Mouse (Mus musculus): ENCODE data around the gene 4930447C04Rik.

Gene 4930447C04Rik

DNA sequence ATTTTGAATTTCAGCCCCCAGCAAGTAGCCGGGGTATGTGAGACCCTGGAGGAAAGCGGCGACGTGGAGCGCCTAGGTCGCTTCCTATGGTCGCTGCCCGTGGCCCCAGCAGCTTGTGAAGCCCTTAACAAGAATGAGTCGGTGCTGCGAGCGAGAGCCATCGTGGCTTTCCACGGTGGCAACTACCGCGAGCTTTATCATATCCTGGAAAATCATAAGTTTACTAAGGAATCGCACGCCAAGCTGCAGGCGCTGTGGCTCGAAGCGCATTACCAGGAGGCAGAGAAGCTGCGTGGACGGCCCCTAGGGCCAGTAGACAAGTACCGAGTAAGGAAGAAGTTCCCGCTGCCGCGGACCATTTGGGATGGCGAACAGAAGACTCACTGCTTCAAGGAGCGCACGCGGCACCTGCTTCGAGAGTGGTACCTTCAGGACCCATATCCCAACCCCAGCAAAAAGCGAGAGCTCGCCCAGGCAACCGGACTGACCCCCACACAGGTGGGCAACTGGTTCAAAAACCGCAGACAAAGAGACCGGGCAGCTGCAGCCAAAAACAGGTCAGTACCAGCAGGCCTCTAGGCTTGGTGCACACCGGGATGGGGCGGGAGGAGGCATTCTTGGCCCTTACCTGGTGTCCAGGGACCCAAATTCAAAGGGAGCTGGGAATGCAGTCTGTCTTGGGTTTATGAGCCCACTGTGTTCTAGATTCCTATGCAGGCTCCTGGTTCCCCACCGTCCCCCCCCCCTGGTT, at the start of gene 4930447C04Rik:
Gene 4930447C04Rik (minus strand): TSS at position 704 of the 751 bp plus-strand sequence.
- DNase-seq (ENCODE audit: low spot score) = no peak

DNA sequence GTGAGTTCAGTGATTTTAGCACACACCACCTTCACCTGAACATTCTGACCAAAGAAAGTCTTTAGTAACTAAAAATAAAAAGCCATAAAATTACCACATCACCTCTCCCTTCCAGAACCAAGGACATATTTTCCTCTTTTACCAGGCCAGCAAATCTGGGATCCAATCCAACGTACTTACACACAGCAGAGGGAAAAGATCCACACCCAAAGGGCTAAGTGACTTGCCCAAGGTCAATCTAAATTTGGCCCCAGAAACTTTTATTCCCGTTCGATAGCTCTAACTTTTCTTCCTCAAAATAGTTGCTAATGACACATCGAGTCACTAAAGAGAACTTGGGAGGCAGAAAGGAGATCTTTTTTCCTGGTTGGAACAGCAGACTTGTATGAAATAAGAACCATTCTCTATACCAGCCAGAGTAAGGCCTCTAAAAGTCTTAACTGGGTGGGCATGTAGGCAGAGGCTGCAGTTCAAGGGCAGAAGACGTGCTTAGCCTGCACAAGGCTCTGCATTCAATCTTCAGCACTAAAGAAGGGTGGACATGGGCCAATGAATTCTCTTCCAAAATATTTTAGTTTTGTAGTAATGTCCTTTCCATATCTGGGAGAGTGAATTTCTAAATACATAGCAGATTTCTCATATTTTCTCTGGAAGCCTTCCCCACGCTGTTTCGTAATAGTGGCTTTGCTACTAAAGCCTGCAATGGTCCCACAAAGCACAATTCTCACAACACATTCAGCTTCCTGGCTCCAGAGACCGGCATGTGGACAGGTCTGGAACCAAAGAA, 42.7 kb upstream of the 4930447C04Rik start:
- no peak for DNase-seq (ENCODE audit: low spot score)

GRCm38 (mm10) chr12:72982616-72983015, 42.0 kb upstream of the 4930447C04Rik start:
- DNase-seq (ENCODE audit: low spot score) = no peak

DNA sequence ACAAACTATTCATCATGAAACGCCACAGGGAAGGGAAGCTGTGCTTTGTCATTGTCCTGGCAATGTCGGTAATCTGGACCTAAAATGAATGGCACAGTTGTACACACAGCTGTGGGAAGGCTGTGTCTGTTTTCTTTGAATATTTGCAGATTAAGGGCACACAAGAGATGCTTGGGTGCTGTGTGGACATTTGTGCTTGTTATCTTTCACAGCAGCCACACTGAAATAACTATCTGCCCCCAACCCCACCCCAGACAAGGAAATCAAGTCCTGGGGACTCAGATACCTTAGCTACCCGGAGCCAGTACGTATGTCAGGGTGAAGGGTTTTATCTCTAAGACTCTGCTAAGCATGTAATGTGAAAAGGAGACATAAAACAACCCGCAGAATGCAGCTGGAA, 38.7 kb upstream of the 4930447C04Rik start:
- DNase-seq (ENCODE audit: low spot score) = no peak

GRCm38 (mm10) chr12:72977851-72978250, 37.3 kb upstream of the 4930447C04Rik start:
- DNase-seq (ENCODE audit: low spot score) = no peak

DNA sequence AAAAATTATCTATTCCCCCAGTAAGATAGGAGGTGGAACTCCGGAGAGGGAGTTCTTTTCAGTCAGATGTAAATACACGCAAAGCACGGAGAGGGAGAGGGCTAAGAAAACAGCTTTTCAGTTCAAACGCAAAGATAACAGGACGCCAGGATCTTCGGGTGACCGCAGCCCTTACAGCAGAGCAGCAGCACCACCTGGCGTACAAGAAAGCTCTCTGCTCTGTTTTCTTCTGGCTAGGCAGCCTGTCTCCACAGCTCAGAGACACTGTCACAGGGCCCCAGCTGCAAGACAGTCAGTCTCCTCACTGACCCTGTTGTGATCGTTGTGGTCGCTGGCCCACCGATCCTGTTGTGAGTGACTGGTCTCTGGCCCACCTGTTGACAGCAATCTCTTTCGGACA, 36.1 kb upstream of the 4930447C04Rik start:
- DNase-seq (ENCODE audit: low spot score) = peak; percentile 11

- no peak for DNase-seq (ENCODE audit: low spot score)
These were observed 35.6 kb upstream of the 4930447C04Rik start for GRCm38 (mm10) chr12:72976172-72976571.

DNA sequence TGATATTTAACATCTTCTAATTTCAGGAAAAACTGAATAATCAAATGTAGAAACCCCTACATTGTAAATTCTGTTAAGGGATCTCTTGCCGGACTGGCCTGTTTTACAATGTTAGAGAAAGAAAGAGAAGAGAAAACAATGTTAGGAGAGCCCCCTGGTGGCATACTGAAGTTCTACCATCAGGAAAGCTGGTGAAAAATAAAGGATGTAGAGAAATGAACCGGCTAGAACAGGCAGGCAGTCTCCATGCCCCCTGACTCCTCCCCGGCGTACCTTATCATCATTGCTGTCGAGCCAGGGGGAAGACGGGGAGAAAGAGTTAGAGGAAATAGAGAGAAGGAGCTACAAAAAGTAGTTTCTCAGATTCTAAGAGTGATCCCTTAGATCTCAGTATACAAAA, 32.6 kb upstream of the 4930447C04Rik start:
- DNase-seq (ENCODE audit: low spot score) = peak; percentile 35

DNA sequence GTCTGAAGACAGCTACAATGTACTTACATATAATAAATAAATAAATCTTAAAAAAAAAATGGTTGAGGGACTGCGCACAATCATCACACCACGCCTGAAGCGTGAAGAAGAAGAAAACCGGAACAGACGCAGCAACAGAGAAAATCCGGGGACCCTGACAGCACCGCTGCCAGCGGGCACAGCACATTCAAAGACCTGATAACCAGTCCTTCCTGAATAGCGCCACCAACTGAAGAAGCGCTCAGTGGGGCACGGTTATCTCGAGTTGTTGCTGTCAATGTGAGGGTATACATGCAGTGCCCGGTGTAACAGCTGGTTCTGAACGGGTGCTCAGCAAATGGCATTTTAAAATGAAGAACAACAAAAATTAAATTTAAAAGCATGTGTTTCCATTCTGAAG, 30.0 kb upstream of the 4930447C04Rik start:
- DNase-seq (ENCODE audit: low spot score) = no peak

- DNase-seq (ENCODE audit: low spot score) = no peak
These were observed 27.0 kb upstream of the 4930447C04Rik start for GRCm38 (mm10) chr12:72967541-72967940.

- no peak for DNase-seq (ENCODE audit: low spot score)
These were observed 22.2 kb upstream of the 4930447C04Rik start for GRCm38 (mm10) chr12:72962761-72963160.

GRCm38 (mm10) chr12:72958446-72958845, 17.9 kb upstream of the 4930447C04Rik start:
- DNase-seq (ENCODE audit: low spot score) = no peak

DNA sequence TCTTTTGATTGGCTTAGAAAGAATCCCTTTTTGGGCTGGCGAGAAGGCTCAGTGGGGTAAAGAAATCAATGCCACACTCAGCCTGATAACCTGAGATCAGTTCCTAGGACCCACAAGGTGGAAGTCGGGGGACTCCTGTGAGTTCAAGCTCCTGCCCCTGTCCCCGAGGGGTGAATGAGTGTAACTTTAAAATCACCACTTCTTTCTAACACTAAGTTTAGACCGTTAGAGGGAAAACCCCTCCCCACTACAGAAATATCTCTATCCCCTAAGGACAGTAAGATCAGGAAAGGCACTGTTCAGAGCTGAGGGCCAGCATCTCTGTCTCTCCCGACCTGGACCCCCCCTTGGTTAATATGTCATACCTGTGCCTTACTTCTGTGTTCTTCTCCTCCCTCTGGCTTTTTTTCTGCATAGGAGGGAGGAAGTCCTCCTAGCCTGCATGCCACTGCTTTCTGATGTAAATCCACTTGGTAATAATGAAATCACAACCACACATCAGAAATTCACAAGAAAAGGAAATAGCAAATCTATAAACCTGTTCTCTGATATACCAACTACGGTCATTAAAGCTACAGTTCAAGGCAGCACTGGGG, 17.4 kb upstream of the 4930447C04Rik start:
- DNase-seq (ENCODE audit: low spot score) = no peak

- DNase-seq (ENCODE audit: low spot score) = no peak
These were observed 14.3 kb upstream of the 4930447C04Rik start for GRCm38 (mm10) chr12:72954906-72955305.

DNA sequence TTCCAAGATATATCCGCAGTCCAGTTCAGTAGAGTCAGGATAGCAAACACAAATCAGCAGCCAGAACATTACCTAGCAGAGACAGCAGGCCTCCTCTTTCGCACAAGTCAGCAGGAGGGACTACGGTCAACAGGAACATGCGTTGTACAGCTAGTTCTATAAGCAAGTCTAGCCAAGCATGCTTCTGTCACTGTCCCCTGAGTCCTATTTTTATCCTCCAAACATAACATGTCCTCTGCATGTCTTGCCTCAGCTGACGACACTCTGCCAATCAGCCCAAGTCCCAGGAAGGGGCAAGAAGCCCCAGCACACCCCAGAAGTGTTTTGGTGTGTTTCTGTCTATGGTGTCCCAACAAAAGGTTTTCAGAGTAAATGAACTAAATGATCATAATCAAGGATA, 13.3 kb upstream of the 4930447C04Rik start:
- DNase-seq (ENCODE audit: low spot score) = no peak

DNA sequence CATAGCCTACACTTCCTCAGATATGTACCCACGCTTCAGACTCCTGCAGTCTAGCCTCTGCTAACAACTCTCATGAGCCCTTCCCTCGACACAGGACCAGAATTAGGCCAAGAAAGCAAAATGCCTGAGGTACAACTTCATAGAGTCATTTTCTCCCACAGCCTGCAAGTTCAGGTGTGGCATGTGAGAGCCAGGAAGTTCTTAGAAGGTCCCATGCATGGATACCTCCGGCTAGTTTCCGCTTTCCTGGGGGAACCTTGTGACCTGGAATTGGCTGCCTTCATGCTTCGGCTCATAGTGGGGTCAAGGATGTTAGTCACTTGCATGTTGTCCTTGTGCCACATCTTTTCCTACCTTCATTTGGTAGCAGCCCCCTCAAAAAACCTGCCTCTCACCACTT, 12.5 kb upstream of the 4930447C04Rik start:
- no peak for DNase-seq (ENCODE audit: low spot score)

- no peak for DNase-seq (ENCODE audit: low spot score)
These were observed 6.8 kb upstream of the 4930447C04Rik start for GRCm38 (mm10) chr12:72947335-72947734.

- DNase-seq (ENCODE audit: low spot score) = no peak
These were observed 6.2 kb upstream of the 4930447C04Rik start for GRCm38 (mm10) chr12:72946805-72947204.

DNA sequence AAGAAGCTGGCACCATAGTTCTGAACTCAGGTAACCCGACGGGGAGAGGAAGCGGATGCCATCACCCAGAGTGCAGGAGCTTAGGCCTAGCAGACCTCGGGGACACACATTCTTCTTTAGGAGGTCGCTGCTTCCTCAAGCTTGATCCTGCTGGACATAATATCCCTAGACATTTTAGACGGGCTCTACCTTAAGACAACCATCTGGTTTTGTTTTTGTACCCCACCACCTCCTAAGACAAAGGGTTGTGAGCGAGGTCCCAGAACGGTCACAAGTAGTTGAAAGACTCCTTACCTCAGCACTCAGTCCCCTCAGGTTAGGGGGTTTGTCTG, 5.5 kb upstream of the 4930447C04Rik start:
- no peak for DNase-seq (ENCODE audit: low spot score)

GRCm38 (mm10) chr12:72945301-72946063, 4.9 kb upstream of the 4930447C04Rik start:
- DNase-seq (ENCODE audit: low spot score) = no peak

DNA sequence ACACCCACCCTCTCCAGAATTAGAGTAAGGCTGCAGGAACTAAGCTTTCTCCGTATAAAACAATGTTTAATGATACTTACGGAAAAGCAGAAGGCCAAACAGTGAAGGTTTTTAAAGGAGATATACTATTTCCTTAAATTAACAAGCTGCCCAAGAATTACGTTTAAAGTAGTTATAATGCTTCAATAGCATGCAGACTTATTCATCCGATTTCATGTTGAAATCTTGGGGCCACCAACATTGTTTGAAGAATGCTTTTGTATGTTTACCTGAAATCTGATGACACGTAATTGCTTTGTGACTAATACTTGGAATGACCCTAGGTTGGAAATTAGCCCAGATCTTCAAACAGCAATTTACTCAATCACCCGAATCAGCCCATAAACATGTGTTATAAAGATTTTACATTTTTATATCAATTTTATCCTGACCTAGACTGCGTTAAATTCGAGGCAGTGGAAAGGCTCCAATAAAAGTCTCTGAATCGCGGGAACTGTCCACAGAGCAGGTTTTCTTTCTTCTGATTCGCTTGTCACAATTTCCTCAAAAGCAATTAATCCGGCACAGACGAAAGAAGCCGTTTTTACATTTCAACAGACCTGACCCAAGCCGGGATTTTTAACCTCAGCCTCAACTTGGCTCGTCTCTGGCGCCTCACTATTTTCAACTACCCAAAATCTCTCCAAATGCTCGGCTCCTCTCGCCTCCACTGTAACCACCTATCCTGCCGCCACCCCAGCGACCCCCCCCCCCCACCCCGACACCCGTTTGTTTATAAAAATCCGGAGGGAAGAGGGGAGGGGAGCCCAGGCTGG, 4.0 kb upstream of the 4930447C04Rik start:
- DNase-seq (ENCODE audit: low spot score) = no peak

Data from layer of hippocampus, adult 9-10 months (tissue).